Mouse (Mus musculus) intestine, postnatal 0 days (tissue): ENCODE results near the gene Hist2h3c2. TPM values are rescaled to one million over a fixed set of nuclear protein-coding genes. Genes with fewer than 3 reads are reported as not detected.
A peak's percentile ranks its signal among the peaks of the same experiment; 100 is the strongest.
"Not testable (repeated sequence)": the region's sequence is repeated elsewhere in the genome, so short reads cannot be mapped to it uniquely, and the experiment has no call there.

ENCODE experiments used
- ATAC-seq: fragments of 200-750 bp; cut with Nextera tagmentation; 2 replicates; pipeline ENCODE4 v1.8.0; 2017; ENCODE audit warnings: mild to moderate bottlenecking, moderate TSS enrichment, moderate library complexity
- H3K27ac ChIP-seq: fragments of 300-500 bp; sonication (generic); 2 replicates; pipeline ENCODE4 v1.5.1; 2014; ENCODE audit warnings: mild to moderate bottlenecking, low read depth, low read length, moderate library complexity
- H3K27me3 ChIP-seq: fragments of 300-500 bp; sonication (generic); replicated peaks from 2 replicates; pipeline ENCODE4 v1.6.1; 2014; ENCODE audit warnings: low read length, mixed read lengths; ENCODE audit not compliant: control insufficient read depth, insufficient read depth
- H3K36me3 ChIP-seq: fragments of 300-500 bp; sonication (generic); 2 replicates; pipeline ENCODE4 v1.6.1; 2014; ENCODE audit warnings: mild to moderate bottlenecking, moderate library complexity; ENCODE audit not compliant: control insufficient read depth, insufficient read depth
- H3K4me1 ChIP-seq: fragments of 300-500 bp; sonication (generic); replicated peaks from 2 replicates; pipeline ENCODE4 v1.6.1; 2014; ENCODE audit warnings: antibody characterized with exemption, low read length, mixed read lengths; ENCODE audit not compliant: control insufficient read depth, insufficient read depth
- H3K4me2 ChIP-seq: fragments of 300-500 bp; sonication (generic); replicated peaks from 2 replicates; pipeline ENCODE4 v1.6.1; 2014; ENCODE audit warnings: low read depth, mild to moderate bottlenecking, moderate library complexity
- H3K4me3 ChIP-seq: fragments of 300-500 bp; sonication (generic); 2 replicates; pipeline ENCODE4 v1.5.1; 2014; ENCODE audit warnings: low read depth, low read length
- H3K9ac ChIP-seq: fragments of 300-500 bp; sonication (generic); 2 replicates; pipeline ENCODE4 v1.6.1; 2014; ENCODE audit warnings: mild to moderate bottlenecking, low read depth, low read length
- H3K9me3 ChIP-seq: fragments of 300-500 bp; sonication (generic); 2 replicates; pipeline ENCODE4 v1.6.1; 2016; ENCODE audit warnings: mixed run types; ENCODE audit not compliant: control insufficient read depth
- CTCF ChIP-seq: sonication (generic); IDR thresholded peaks from 2 replicates; pipeline ENCODE4 v1.5.1; 2016; ENCODE audit warnings: low read depth, mild to moderate bottlenecking, control low read depth, antibody characterized with exemption, moderate library complexity
- WGBS: fragments of 180-500 bp; shearing (Covaris S2); extraction: QIAGEN DNeasy Blood & Tissue Kit; methylation state at CpG from one replicate; pipeline ENCODE4 v1.1.7; 2014; 5-methylcytosine and 5-hydroxymethylcytosine counted together
- polyA plus RNA-seq: library from polyadenylated mRNA; unstranded; fragments of >200 nt; fragmentation: Nextera tagmentation; extraction: Ambion mirVana; gene quantifications from 2 replicates; pipeline ENCODE4 v1.2.1, GENCODE M21; 2015

The Hist2h3c2 gene
- polyA plus RNA-seq, 1 experiment from 2014 or later = 1.1 TPM

DNA sequence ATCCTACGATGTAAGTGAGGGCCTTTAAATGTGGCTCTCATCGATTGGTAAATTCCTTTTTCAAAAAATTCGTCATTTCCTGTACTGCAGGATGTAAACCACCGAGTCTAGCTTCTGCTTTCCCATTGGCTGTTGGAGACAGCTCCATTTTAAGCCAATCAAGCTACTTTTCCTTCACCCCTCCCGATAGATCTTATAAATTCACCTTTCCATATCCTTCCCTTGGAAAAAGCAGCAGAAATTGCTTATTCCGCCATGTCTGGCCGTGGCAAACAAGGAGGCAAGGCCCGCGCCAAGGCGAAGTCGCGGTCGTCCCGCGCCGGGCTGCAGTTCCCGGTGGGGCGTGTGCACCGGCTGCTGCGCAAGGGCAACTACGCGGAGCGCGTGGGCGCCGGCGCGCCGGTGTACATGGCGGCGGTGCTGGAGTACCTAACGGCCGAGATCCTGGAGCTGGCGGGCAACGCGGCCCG lies 19.2 kb downstream of the Hist2h3c2 start, which contains the start of the genes Bola1 and Hist2h2ab:
Bola1 (minus strand) TSS at position 49 of the 470 bp plus-strand sequence.
Hist2h2ab (plus strand) TSS at position 205 of the 470 bp plus-strand sequence.
- WGBS = 1% methylated on average over 37 of the region's 37 CpGs
- ATAC-seq = peak; percentile 79

DNA sequence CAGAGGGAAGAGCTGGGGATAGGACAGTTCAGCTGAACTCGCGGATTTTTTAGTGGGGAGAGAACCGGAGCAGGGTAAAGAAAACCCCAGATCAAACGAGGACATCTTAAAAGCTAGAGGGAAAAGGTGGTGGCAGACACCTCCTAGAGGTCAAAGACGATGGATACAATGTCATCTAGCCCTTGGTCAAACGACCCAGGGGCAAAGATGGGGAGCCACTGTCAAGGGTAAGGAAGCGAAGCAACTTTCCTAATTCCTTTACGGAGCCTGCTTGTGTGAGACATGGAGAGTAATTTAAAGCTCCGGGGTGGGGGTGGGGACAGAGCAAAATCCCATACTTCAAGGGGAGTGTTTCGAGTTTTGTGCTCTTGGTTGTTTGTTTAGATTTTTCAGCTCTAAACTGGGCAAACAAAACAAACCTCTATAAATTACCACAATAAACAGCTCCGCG lies 19.7 kb downstream of the Hist2h3c2 start:
- 0% methylated on average over 12 of the region's 12 CpGs for WGBS
- peak; percentile 5; the same call in 1 of the 2 replicates for ATAC-seq

More for the DNA sequence above, 19.2 kb downstream of the Hist2h3c2 start, which contains the start of the genes Bola1 and Hist2h2ab:
- no peak for TF ChIP-seq CTCF
- H3K27me3 ChIP-seq = no peaks in the 10 kb centered on the region
- H3K9ac ChIP-seq = peak within 1 kb of the TSS; percentile 70
- H3K9me3 ChIP-seq = no peaks in the 10 kb centered on the region
- peak within 1 kb of the TSS; percentile 76 for H3K4me2 ChIP-seq
- H3K4me1 ChIP-seq = peaks cover 3% of the 10 kb centered on the region; the same call in 1 of the 2 replicates
- no peaks in the 10 kb centered on the region for H3K36me3 ChIP-seq
- peak within 1 kb of the TSS; percentile 59 for H3K4me3 ChIP-seq
- peak within 1 kb of the TSS; percentile 92 for H3K27ac ChIP-seq

DNA sequence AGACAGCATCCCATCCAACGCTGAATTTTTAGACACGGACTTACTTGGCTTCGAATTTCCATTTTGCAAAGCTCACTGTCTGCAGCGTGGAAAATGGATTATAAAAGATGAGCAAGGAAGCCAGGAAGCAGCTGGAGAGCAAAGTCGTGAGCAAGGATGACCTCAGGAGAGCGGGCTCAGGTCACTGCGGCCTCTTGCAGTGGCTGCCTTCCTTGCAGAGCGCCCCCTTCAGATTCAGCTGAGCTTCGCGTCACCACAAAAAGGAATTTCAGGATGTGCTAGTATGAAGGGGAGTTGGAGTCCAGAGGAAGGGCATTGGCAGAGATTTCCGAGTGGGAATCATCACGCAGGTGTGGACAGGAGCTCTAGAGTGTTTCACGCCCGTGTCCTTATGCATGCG lies 29.7 kb downstream of the Hist2h3c2 start:
- Histone ChIP-seq H3K36me3 (no peaks in the 10 kb centered on the region), H3K4me1 (no peaks in the 10 kb centered on the region), H3K4me2 (no peak overlapping the region), H3K4me3 (no peak overlapping the region), H3K27me3 (0 out of 2 replicates have a peak, but pooled peaks cover 3% of the 10 kb centered on the region), H3K27ac (no peak overlapping the region), H3K9me3 (no peaks in the 10 kb centered on the region), H3K9ac (no peak overlapping the region)
- TF ChIP-seq CTCF = peak; percentile 61
- no peak for ATAC-seq
- WGBS = 28% methylated on average over 15 of the region's 15 CpGs

More for the DNA sequence above, 19.7 kb downstream of the Hist2h3c2 start:
- peak; percentile 59 for TF ChIP-seq CTCF
- H3K27ac ChIP-seq = peak overlapping the region; percentile 92
- no peaks in the 10 kb centered on the region for H3K36me3 ChIP-seq
- peak overlapping the region; percentile 76 for H3K4me2 ChIP-seq
- H3K27me3 ChIP-seq = no peaks in the 10 kb centered on the region
- H3K9ac ChIP-seq = peak overlapping the region; percentile 35
- H3K4me1 ChIP-seq = peaks cover 1% of the 10 kb centered on the region; the same call in 1 of the 2 replicates
- H3K9me3 ChIP-seq = no peaks in the 10 kb centered on the region
- peak overlapping the region; percentile 59 for H3K4me3 ChIP-seq

- Histone ChIP-seq H3K27ac (no peak overlapping the region), H3K4me3 (no peak overlapping the region), H3K27me3 (0 out of 2 replicates have a peak, but pooled peaks cover 3% of the 10 kb centered on the region), H3K4me1 (no peaks in the 10 kb centered on the region), H3K9me3 (no peaks in the 10 kb centered on the region), H3K9ac (no peak overlapping the region), H3K36me3 (no peaks in the 10 kb centered on the region), H3K4me2 (no peak overlapping the region)
- WGBS = 65% methylated on average over 3 of the region's 3 CpGs
- no peak for ATAC-seq
- peak; percentile 43 for TF ChIP-seq CTCF
Observed at GRCm38 (mm10) chr3:96207819-96208218, 31.1 kb downstream of the Hist2h3c2 start.

DNA sequence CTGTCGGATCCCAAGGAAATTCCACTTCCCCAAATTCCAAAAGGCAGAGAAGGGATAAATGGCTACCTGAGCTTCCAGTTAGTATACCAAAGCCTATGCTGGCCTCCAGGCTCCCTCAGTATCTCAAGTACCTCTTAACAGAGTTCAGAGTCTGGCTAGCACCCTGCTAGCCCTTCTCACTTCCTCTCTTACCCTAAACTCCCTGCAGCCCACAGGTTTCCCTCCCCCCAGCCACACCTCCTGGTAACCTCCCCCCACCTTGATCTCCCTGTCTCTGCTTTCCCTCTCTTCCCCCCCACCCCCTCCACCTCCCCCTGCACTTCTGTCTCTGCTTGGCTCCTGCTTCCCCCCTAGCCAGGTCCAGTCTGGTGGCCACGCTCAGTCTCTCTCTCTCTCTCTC lies 39.2 kb downstream of the Hist2h3c2 start:
- no peak for TF ChIP-seq CTCF
- Histone ChIP-seq H3K9me3 (no peaks in the 10 kb centered on the region), H3K27ac (no peak overlapping the region), H3K4me2 (no peak overlapping the region), H3K27me3 (no peaks in the 10 kb centered on the region), H3K4me1 (no peaks in the 10 kb centered on the region; the same call in 1 of the 2 replicates), H3K9ac (no peak overlapping the region), H3K36me3 (no peaks in the 10 kb centered on the region), H3K4me3 (no peak overlapping the region)
- no peak for ATAC-seq
- 77% methylated on average over 2 of the region's 2 CpGs for WGBS

DNA sequence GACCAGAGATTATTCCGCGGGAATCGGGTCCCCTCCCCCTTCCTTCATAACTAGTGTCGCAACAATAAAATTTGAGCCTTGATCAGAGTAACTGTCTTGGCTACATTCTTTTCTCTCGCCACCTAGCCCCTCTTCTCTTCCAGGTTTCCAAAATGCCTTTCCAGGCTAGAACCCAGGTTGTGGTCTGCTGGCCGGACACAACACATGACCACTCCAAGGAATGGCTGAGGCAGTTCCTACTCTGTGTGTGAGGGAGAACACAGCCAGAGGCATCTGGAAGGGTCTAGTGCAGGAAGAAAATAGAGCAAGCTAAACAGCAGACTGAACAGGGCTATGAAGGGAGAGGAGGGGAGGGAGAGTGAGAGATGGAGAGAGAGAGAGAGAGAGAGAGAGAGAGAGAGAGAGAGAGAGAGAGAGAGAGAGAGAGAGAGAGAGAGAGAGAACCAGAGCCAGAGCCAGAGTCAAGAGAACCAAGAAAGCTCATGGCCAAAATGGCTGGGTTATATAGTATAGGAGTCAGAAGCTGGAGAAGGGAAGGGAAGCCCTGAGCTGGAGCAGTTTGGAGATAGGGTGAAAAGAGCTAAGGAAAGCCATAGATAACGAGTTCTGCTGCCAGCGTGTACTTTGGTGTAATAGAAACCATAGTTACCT lies 40.2 kb downstream of the Hist2h3c2 start:
- H3K4me1 ChIP-seq, H3K36me3 ChIP-seq, H3K27me3 ChIP-seq, ATAC-seq, H3K27ac ChIP-seq, H3K9ac ChIP-seq, H3K9me3 ChIP-seq, H3K4me3 ChIP-seq: not testable (repeated sequence)
- 25% methylated on average over 6 of the region's 8 CpGs for WGBS
- 0 out of 2 replicates have a peak overlapping the region, but pooled peaks have one; percentile 24 for H3K4me2 ChIP-seq
